Mouse (Mus musculus) embryo, embryonic 10 days (tissue): ENCODE measurements around the gene 4931429L15Rik.
A peak's percentile ranks its signal among the peaks of the same experiment; 100 is the strongest.

Source experiments
- DNase-seq: peaks from one replicate; pipeline ENCODE4 v3.0.0-alpha.2; 2015; ENCODE audit warnings: low spot score

The 4931429L15Rik gene

GRCm38 (mm10) chr9:46327706-46328571, 8.2 kb upstream of the 4931429L15Rik start:
- peak; percentile 59 for DNase-seq

- no peak for DNase-seq
Observed at GRCm38 (mm10) chr9:46326694-46327405, 7.1 kb upstream of the 4931429L15Rik start.

GRCm38 (mm10) chr9:46320461-46320860, 675 bp upstream of the 4931429L15Rik start:
- DNase-seq = no peak

GRCm38 (mm10) chr9:46317957-46318356, 1.8 kb downstream of the 4931429L15Rik start:
- no peak for DNase-seq

- no peak for DNase-seq
Observed at GRCm38 (mm10) chr9:46316909-46317308, 2.9 kb downstream of the 4931429L15Rik start.

GRCm38 (mm10) chr9:46316388-46316787, 3.4 kb downstream of the 4931429L15Rik start:
- DNase-seq = peak; percentile 61

GRCm38 (mm10) chr9:46315807-46316365, 3.9 kb downstream of the 4931429L15Rik start:
- DNase-seq = peak; percentile 67

- no peak for DNase-seq
Observed at GRCm38 (mm10) chr9:46314921-46315320, 4.9 kb downstream of the 4931429L15Rik start.

- DNase-seq = peak; percentile 94
Observed at GRCm38 (mm10) chr9:46314507-46314906, 5.3 kb downstream of the 4931429L15Rik start.

GRCm38 (mm10) chr9:46309121-46309520, 10.7 kb downstream of the 4931429L15Rik start:
- peak; percentile 56 for DNase-seq

GRCm38 (mm10) chr9:46302142-46302541, 17.6 kb downstream of the 4931429L15Rik start:
- DNase-seq = peak; percentile 84

- no peak for DNase-seq
Observed at GRCm38 (mm10) chr9:46298381-46298780, 21.4 kb downstream of the 4931429L15Rik start.

- DNase-seq = peak; percentile 94
Observed at GRCm38 (mm10) chr9:46282631-46283436, 37.0 kb downstream of the 4931429L15Rik start, which contains the start of gene Bud13. Bud13 (plus strand) TSS chr9:46283008.

GRCm38 (mm10) chr9:46274494-46274893, 45.3 kb downstream of the 4931429L15Rik start:
- DNase-seq = no peak

- peak; percentile 94 for DNase-seq
Observed at GRCm38 (mm10) chr9:46272677-46273454, 46.9 kb downstream of the 4931429L15Rik start, which contains the start of gene Zpr1. Zpr1 (plus strand) TSS chr9:46273064.

- DNase-seq = no peak
Observed at GRCm38 (mm10) chr9:46272070-46272469, 47.7 kb downstream of the 4931429L15Rik start.

GRCm38 (mm10) chr9:46270782-46271181, 49.0 kb downstream of the 4931429L15Rik start:
- DNase-seq = no peak

GRCm38 (mm10) chr9:46269125-46269524, 50.7 kb downstream of the 4931429L15Rik start:
- DNase-seq = no peak

GRCm38 (mm10) chr9:46268343-46268873, 51.4 kb downstream of the 4931429L15Rik start, which contains the start of gene Apoa5:
Apoa5 (plus strand) TSS chr9:46268633.
- DNase-seq = no peak

GRCm38 (mm10) chr9:46261131-46261530, 58.7 kb downstream of the 4931429L15Rik start:
- DNase-seq = no peak
